Mouse (Mus musculus) stomach, postnatal 0 days (tissue): Measurements from ENCODE around the gene Rhcg.

Experiments
- CTCF ChIP-seq: IDR thresholded peaks from 2 replicates; pipeline ENCODE4 v1.5.1; 2016; ENCODE audit warnings: antibody characterized with exemption, low read depth, mild to moderate bottlenecking, moderate library complexity
- EP300 ChIP-seq: optimal IDR thresholded peaks from 2 replicates; pipeline ENCODE3; 2016; ENCODE audit warnings: antibody characterized with exemption

- TF ChIP-seq CTCF (no peak), EP300 (no peak)
Observed at GRCm38 (mm10) chr7:79577096-79577874, 40.2 kb downstream of the Rhcg start.
